Mouse (Mus musculus) kidney, adult 2 months (tissue): ENCODE data around the gene Tbxa2r. TPM values are rescaled to one million over a fixed set of nuclear protein-coding genes. Genes with fewer than 3 reads are reported as not detected.

Experiments used
- DNase-seq: peaks from one replicate; pipeline ENCODE4 v3.0.0; 2021
- H3K27ac ChIP-seq: fragments of 200-500 bp; 2 replicates; pipeline ENCODE4 v1.5.1; 2012; ENCODE audit warnings: low read depth, low read length, control low read depth, inconsistent platforms; ENCODE audit not compliant: insufficient read depth
- H3K27me3 ChIP-seq: fragments of 200-500 bp; replicated peaks from 2 replicates; pipeline ENCODE4 v1.6.1; 2012; ENCODE audit warnings: mild to moderate bottlenecking, moderate library complexity, low read length, inconsistent platforms; ENCODE audit not compliant: control insufficient read depth, insufficient read depth
- H3K36me3 ChIP-seq: fragments of 200-500 bp; 2 replicates; pipeline ENCODE4 v1.6.1; 2012; ENCODE audit warnings: mild to moderate bottlenecking, moderate library complexity, low read length, inconsistent platforms; ENCODE audit not compliant: control insufficient read depth, insufficient read depth
- H3K4me1 ChIP-seq: fragments of 200-500 bp; 2 replicates; pipeline ENCODE4 v1.6.1; 2011; ENCODE audit warnings: low read length; ENCODE audit not compliant: control insufficient read depth, insufficient read depth
- H3K4me3 ChIP-seq: fragments of 200-500 bp; 2 replicates; pipeline ENCODE4 v1.5.1; 2011; ENCODE audit warnings: mild to moderate bottlenecking, low read depth, low read length, control low read depth; ENCODE audit not compliant: insufficient read depth
- CTCF ChIP-seq: fragments of 200-500 bp; conservative IDR thresholded peaks from 2 replicates; pipeline ENCODE4 v1.5.1; 2011; ENCODE audit warnings: low read depth, mild to moderate bottlenecking, control low read depth, low read length, moderate library complexity, mixed read lengths; ENCODE audit not compliant: insufficient read depth, insufficient read length
- POLR2A ChIP-seq: fragments of 200-500 bp; IDR thresholded peaks from one replicate; pipeline ENCODE4 v1.6.1; 2011; ENCODE audit warnings: low read depth, low read length, control low read depth
- WGBS: fragments of 180-500 bp; shearing (Covaris S2); methylation state at CpG from one replicate; pipeline ENCODE4 v1.1.7; 2018; 5-methylcytosine and 5-hydroxymethylcytosine counted together
- polyA plus RNA-seq: library from polyadenylated mRNA; depleted of rRNA; stranded (reverse); fragments of >200 nt; gene quantifications from 2 replicates; pipeline ENCODE4 v1.2.3, GENCODE M21; 2012

The Tbxa2r gene
- polyA plus RNA-seq, 1 experiment, result 16.6 TPM

DNA sequence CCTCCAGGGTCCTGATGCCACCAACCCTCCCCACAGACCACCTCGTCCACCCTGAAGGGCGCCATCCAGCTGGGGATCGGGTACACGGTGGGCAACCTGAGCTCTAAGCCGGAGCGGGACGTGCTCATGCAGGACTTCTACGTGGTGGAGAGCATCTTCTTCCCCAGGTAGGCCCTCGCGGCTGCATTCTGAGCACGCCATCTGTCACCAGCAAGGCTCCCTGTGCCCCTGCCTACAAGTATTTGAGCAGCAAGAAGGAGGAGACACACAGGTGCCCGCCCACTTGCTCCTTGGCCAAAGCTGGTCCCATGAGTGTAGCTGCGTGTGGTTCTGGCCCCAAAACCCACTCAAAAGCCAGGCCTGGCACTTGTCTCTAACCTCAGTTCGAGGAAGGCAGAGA, 22.9 kb upstream of the Tbxa2r start:
- H3K36me3 ChIP-seq, result no peaks in the 10 kb centered on the region; the same call in 1 of the 2 replicates
- 92% methylated on average over 14 of the region's 14 CpGs for WGBS
- no peak for DNase-seq

DNA sequence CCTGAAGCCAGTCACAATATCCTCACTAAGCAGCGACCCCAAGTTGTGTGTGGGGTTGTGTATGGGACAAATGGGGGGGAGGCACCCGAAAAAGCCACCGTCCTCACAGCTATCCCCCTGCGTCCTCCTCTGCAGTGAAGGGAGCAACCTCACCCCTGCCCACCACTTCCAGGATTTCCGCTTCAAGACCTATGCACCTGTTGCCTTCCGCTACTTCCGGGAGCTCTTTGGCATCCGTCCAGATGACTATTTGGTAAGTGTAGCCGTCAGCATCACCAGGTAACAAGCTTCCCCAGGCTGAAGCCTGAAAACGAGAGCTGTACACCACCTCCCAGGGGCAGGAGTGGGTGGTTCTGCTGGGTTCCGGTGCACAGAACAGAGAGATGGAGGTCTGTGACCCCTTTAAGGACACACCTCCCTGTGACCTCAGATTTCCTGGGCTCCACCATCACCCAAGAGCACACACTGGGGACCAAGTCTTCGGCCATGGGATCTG, 22.3 kb upstream of the Tbxa2r start:
- WGBS, result 78% methylated on average over 12 of the region's 12 CpGs
- Histone ChIP-seq H3K4me3 (no peak overlapping the region), H3K27ac (no peak overlapping the region), H3K36me3 (no peaks in the 10 kb centered on the region; the same call in 1 of the 2 replicates), H3K4me1 (peaks cover 27% of the 10 kb centered on the region), H3K27me3 (no peaks in the 10 kb centered on the region)
- no peak for DNase-seq
- TF ChIP-seq CTCF, result no peak
- no peak for TF ChIP-seq POLR2A

More for the DNA sequence above, 22.9 kb upstream of the Tbxa2r start:
- Histone ChIP-seq H3K27ac (no peak overlapping the region), H3K27me3 (no peaks in the 10 kb centered on the region), H3K4me1 (peaks cover 32% of the 10 kb centered on the region), H3K4me3 (no peak overlapping the region)
- TF ChIP-seq POLR2A (no peak), CTCF (no peak)

DNA sequence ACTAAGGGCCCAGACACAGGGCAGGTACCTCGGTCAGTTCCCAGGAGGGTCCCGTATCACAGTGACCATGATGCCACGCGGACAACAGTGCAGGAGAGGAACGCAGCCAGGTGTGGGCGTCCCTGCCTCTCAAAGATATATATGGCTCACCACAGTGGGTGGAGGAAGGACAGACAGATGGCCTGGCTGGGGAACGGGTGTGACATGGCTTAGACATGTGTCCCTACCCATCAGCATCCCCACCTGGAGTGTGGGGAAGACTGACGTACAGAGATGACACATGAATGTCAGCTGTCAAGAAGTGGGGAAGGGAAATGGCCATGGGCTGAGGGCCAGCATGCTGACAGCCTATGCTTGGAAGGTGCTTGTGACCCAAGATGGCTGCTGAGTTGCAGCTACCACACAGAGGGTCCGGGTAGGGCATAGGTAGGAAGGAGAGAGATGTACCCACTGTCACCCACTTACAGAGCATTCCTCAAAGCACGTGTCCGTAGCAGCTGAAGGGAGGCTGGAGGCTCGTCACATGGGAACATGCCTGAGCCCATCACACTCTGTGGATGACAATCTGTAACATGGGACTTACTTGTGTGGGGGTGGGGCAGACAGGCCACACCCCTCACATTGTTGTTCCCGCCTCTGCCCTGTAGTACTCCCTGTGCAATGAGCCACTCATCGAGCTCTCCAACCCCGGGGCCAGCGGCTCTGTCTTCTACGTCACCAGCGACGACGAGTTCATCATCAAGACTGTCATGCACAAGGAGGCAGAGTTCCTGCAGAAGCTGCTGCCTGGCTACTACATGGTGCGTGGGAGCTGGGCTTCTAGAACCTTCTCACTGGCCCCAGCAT, 21.5 kb upstream of the Tbxa2r start:
- DNase-seq, result no peak
- Histone ChIP-seq H3K27ac (no peak overlapping the region), H3K27me3 (no peaks in the 10 kb centered on the region), H3K4me3 (no peak overlapping the region), H3K4me1 (peaks cover 20% of the 10 kb centered on the region), H3K36me3 (no peaks in the 10 kb centered on the region; the same call in 1 of the 2 replicates)
- WGBS, result 89% methylated on average over 21 of the region's 21 CpGs
- TF ChIP-seq POLR2A (no peak), CTCF (no peak)

DNA sequence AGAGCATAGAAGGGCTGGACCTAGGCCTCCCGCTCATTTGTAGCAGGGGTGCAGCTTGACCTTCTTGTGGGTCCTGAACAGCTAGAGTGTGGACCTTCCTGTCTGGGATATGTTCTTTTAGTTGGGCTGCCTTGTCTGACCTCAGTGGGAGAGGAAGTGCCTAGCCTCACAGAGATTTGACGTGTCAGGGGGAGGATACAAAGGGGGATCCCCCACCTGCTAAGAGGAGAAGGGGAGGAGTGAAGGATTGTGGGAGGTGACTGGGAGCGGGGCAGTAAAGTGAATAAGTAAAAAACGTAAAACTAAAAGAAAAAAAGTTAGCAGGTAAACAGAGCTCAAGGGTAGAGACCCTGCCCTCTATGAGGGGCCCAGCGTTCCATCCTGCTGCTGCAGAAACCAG, 19.0 kb upstream of the Tbxa2r start:
- no peak overlapping the region for H3K4me3 ChIP-seq
- TF ChIP-seq POLR2A (no peak), CTCF (no peak)
- no peak for DNase-seq
- no peaks in the 10 kb centered on the region for H3K27me3 ChIP-seq
- H3K4me1 ChIP-seq, result peaks cover under 1% of the 10 kb centered on the region; the same call in 1 of the 2 replicates
- 80% methylated on average over 5 of the region's 5 CpGs for WGBS
- no peaks in the 10 kb centered on the region; the same call in 1 of the 2 replicates for H3K36me3 ChIP-seq
- H3K27ac ChIP-seq, result no peak overlapping the region

DNA sequence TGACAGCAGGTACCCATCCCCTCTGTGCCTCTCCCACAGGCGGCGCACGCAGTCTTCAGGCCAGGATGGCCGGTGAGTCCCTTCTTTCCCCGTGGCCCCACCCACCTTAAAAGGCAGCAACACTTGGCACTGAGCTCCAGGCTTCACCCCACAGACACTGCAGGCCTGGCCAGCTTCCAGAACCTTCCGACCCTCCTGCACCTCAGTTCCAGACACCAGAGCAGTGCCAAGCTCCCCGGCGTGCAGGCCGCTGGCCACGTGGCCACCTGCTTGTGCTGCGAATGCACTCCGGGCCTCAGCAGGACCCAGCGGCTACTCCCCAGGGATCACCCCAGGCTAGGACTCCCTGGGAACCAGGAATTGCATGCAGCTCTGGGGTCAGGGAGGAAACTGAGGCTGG, 14.9 kb upstream of the Tbxa2r start:
- TF ChIP-seq POLR2A (no peak), CTCF (no peak)
- DNase-seq, result no peak
- Histone ChIP-seq H3K4me3 (no peak overlapping the region), H3K27me3 (no peaks in the 10 kb centered on the region), H3K36me3 (no peaks in the 10 kb centered on the region; the same call in 1 of the 2 replicates), H3K4me1 (no peaks in the 10 kb centered on the region), H3K27ac (no peak overlapping the region)
- WGBS, result 89% methylated on average over 13 of the region's 13 CpGs

DNA sequence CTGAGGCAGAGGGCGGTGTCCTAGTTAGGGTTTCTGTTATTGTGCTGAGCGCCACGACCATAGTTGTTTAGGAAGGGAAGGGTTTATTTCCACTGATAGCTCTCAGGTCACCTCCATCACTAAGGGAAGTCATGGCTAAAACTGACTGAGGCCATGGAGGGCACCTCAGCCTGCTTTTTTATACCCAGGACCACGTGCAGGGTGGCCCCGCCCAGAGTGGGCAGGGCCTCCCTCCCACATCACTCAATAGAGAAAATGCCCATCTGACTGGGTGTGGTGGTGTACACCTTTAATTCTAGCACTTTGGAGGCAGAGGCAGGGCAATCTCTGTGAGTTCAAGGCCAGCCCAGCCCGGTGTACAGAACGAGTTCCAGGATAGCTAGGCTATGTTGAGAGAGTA, 14.3 kb upstream of the Tbxa2r start:
- Histone ChIP-seq H3K4me1 (no peaks in the 10 kb centered on the region; the same call in 1 of the 2 replicates), H3K27ac (no peak overlapping the region), H3K36me3 (no peaks in the 10 kb centered on the region; the same call in 1 of the 2 replicates), H3K27me3 (no peaks in the 10 kb centered on the region), H3K4me3 (no peak overlapping the region)
- WGBS, result 80% methylated on average over 7 of the region's 7 CpGs
- no peak for DNase-seq
- TF ChIP-seq CTCF, result no peak
- TF ChIP-seq POLR2A, result no peak

DNA sequence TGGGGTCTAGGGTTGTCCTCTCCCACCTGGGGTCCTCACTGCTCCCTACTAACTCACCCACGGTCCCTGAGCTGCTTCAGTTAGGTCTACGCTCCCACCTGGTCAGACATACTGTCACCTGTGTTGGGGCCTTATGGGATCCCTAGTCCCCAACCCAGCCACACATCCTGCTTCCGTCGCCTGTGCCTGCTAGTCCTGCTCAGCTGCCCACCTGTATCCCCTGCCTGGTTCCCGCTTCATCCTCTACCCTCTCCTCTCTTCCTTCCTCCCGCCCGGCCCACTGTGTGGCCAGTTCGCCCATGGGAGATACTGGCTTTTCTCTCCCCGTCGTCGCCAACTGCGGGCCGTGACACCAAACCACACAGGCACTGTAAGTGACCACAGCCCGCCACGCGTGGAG, 12.9 kb upstream of the Tbxa2r start:
- TF ChIP-seq CTCF (no peak), POLR2A (no peak)
- no peak for DNase-seq
- H3K4me1 ChIP-seq, result peaks cover 5% of the 10 kb centered on the region; the same call in 1 of the 2 replicates
- no peaks in the 10 kb centered on the region for H3K27me3 ChIP-seq
- no peak overlapping the region for H3K27ac ChIP-seq
- H3K4me3 ChIP-seq, result no peak overlapping the region
- no peaks in the 10 kb centered on the region for H3K36me3 ChIP-seq
- WGBS, result 90% methylated on average over 16 of the region's 16 CpGs
